Mouse (Mus musculus) gonadal fat pad, adult 2 months (tissue): Measurements from ENCODE around the gene Qrfpr. TPM values are rescaled to one million over a fixed set of nuclear protein-coding genes. Genes with fewer than 3 reads are reported as not detected.
A peak's percentile ranks its signal among the peaks of the same experiment; 100 is the strongest.

ENCODE experiments used
- DNase-seq: peaks from one replicate; pipeline ENCODE4 v3.0.0-alpha.2; 2012; ENCODE audit warnings: low read depth
- polyA plus RNA-seq: library from polyadenylated mRNA; depleted of rRNA; stranded (reverse); fragments of >200 nt; gene quantifications from 2 replicates; pipeline ENCODE4 v1.2.3, GENCODE M21; 2012; rRNA removed

Qrfpr gene
- polyA plus RNA-seq, 1 experiment, result 0.14 TPM

GRCm38 (mm10) chr3:36150934-36151686 lies 71.0 kb downstream of the Qrfpr start, which contains the start of gene D3Ertd254e:
D3Ertd254e (plus strand) TSS chr3:36151017.
- no peak for DNase-seq

GRCm38 (mm10) chr3:36150537-36150933 lies 71.6 kb downstream of the Qrfpr start:
- DNase-seq, result no peak

GRCm38 (mm10) chr3:36138996-36139395 lies 83.1 kb downstream of the Qrfpr start:
- peak; percentile 94 for DNase-seq

- DNase-seq, result peak; percentile 98
Observed at GRCm38 (mm10) chr3:36138171-36138660, 83.9 kb downstream of the Qrfpr start.

GRCm38 (mm10) chr3:36137560-36137959 lies 84.6 kb downstream of the Qrfpr start:
- no peak for DNase-seq

- no peak for DNase-seq
Observed at GRCm38 (mm10) chr3:36136152-36136551, 86.0 kb downstream of the Qrfpr start.

Other genes starting within 250 kb of the Qrfpr start
- gene Mccc1, start 221.6 kb downstream of the Qrfpr start, polyA plus RNA-seq, result 40.5 and 40.7 TPM in 2 replicates
- gene Ccdc144b, start 168.8 kb downstream of the Qrfpr start, polyA plus RNA-seq, result 0.13 and 0.14 TPM in 2 replicates
- 27.5 and 39.8 TPM in 2 replicates for gene Acad9, start 156.3 kb downstream of the Qrfpr start, polyA plus RNA-seq
- 1.5 and 2.3 TPM in 2 replicates for gene D3Ertd254e, start 71.3 kb downstream of the Qrfpr start, polyA plus RNA-seq